Mouse (Mus musculus) spleen, postnatal 36 days (tissue): ENCODE measurements around the gene Itga7.
A peak's percentile ranks its signal among the peaks of the same experiment; 100 is the strongest.

Experiments used
- DNase-seq, 2 experiments: peaks; one replicate each; pipeline ENCODE4 v3.0.0; 2022; ENCODE audit warnings: low spot score in 2 of 2, mixed read lengths in 1 of 2

Gene Itga7

GRCm38 (mm10) chr10:128934997-128935787 is 1.6 kb downstream of the Itga7 start:
- no peak for DNase-seq

GRCm38 (mm10) chr10:128935826-128936440 is 2.3 kb downstream of the Itga7 start:
- DNase-seq: no peak

DNA sequence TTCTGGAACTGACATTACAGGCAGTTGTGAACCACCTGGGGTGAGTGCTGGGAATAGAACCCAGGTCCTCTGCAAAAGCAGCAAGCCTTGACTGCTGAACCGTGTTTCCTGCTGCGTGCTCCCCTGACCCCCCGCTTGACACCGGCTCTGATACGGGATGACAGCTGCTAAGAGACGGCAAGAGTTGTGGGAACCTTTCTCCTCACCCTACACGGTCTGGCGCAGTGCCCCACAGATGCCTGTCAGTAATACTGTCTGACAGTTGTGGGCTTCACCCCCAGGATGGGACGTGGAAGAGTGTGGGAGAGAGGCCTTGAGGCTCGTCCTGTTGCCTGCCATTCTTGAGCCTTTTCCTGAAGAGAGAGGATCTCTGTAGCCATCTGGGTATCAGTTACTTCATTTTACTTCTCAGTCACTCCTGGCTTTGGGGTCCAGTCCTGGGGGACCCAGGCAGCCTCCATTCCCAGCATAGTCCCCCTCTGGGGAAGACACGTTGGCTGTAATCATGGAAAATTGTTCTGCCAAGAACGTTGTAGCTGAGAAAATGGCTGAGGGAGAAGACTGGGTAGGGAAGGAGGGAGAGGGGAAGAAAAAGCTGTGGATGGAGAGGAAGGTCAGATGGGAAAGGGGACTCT is 4.3 kb downstream of the Itga7 start:
- no peak for DNase-seq

DNA sequence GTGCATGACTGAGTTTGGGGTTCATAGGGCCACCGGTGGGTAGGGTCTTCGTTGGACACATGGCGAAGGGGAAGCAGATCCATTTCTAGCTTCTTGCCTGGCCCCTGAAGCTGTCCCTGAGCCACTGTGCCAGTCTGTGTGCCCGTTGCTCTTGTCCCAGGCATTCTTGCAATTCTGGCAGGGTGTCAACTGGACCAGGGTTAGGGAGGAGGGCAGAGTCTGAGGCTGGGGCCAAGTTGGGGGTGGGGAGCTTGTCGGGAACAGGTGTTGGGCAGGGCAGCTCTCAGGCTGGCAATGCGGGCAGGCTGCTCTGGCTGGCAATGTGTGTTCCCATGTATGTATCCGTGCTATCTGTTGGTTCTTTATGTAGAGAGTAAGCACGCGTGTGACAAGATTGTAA is 4.8 kb downstream of the Itga7 start:
- no peak for DNase-seq

DNA sequence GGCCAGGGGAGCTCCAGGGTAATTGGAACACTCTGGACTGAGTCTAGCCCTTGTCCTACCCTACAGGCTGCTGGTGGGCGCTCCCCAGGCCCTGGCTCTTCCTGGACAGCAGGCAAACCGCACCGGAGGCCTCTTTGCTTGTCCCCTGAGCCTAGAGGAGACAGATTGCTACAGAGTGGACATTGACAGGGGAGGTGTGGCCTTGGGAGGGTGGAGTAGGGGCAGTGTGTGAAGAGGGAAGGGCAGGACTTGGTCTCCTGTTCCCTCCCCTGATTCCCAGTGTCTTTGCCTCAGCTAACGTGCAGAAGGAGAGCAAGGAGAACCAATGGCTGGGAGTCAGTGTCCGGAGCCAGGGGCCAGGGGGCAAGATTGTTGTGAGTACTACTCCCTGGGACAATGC is 5.4 kb downstream of the Itga7 start:
- DNase-seq: no peak

DNA sequence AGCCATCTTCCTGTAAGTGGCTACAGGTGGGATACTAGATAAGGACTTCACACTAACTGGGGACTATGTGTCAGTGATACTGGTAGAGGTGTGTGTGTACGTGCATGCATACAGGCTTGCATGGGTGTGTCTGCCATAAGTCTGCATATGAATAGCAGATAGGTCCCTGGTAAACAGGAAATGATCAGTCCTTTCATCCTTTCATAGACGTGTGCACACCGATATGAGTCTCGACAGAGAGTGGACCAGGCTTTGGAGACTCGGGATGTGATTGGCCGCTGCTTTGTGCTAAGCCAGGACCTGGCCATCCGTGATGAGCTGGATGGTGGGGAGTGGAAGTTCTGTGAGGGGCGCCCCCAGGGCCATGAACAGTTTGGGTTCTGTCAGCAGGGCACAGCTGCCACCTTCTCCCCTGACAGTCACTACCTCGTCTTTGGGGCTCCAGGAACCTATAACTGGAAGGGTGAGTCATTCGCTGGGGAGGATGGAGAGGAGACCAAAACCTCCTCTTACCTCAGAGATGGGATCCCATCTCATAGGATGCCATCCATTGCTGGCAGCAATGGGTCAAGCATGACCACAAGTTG is 7.0 kb downstream of the Itga7 start:
- no peak for DNase-seq

- DNase-seq: no peak
Observed at GRCm38 (mm10) chr10:128945675-128946074, 12.1 kb downstream of the Itga7 start.

GRCm38 (mm10) chr10:128947496-128947895 is 13.9 kb downstream of the Itga7 start:
- DNase-seq: no peak

- DNase-seq: no peak
Observed at GRCm38 (mm10) chr10:128950208-128950887, 16.7 kb downstream of the Itga7 start.

DNA sequence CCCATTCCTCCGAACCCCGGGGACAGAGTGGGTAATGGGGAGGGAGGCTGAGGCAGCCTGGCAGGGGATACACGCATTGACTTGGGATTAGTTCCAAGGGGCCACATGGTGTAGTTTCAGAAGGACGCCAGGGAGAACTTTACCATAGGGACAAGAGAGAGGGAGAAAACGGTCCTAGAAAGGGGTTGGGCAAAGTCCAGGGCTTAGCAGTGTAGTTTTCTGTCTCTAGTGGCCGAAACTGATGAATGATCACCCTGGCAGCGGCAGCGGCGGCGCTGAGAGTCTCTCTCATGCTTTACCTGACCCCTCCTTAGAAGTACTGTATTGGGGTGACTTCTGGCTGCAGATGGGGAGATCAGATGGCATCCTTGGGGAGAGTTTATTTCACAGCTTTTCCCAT is 24.7 kb downstream of the Itga7 start:
- no peak for DNase-seq

DNA sequence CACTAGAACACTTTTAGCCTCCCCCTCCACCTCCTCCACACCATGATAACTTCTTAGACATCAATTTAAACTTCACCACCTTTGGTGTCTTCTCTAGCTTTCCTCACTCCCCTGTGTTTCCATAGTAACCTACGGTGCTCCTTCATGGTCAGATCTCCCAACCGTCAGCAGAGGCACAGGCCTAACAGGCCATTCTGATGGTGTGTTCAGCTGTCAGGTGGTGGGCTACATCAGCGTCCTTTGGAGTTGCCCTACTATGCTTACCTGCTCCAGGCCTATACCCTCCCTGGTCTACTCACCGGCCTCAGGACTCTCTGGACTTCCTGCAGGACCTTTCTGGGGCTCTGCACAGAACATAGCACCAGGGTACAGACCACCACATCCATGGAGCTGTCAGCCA is 26.5 kb downstream of the Itga7 start:
- no peak for DNase-seq

DNA sequence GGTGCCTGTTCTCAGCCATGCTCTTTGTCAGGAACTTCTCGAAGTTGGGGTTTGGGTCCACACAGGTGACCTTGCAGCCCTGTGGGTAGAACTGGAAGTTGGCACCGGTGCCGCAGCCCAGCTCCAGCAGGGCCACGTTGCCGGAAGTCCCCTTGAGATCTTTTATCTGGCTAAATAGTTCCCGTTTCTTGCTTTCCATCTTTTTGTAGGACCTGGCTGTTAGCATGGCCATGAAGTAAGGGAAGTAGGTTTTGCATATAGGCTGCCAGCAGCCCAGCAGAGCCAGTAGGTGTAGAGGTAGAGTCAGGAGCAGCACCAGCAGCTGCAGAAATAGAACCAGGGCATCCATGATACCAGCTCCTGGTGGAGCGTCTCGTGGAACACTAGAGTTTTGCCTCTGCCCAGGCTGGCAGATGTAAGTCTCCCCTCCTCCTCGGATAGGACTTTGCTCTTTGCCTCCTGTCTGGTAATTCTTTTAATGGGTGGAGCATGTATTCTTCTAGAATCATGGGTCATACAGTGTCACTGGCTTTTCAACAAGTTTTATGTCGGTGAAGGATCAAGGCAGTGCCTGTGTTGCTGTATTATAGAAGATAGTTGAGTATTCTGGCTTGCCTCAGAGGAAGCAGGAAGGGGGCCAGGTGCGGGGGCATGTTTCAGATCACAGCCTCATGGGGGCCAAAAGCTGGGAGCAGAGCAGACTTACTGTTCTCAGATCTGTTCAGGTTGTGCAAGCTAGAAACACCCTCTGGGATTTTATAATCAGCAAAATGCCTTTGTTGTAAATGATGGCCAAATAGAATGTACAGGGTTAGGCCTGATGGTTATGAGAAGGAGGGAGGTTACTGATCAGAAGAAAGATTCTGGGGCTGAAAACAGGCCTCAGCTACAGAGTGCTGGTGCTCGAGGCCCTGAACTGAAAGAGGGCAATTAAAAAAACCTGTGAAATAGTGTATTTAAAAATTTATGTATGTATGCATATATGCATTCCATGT is 27.3 kb downstream of the Itga7 start, which contains the start of gene Mettl7b:
Gene Mettl7b (minus strand): TSS at position 399 of the 995 bp plus-strand sequence.
- DNase-seq: no peak

GRCm38 (mm10) chr10:128964961-128965360 is 31.3 kb downstream of the Itga7 start:
- no peak for DNase-seq

DNA sequence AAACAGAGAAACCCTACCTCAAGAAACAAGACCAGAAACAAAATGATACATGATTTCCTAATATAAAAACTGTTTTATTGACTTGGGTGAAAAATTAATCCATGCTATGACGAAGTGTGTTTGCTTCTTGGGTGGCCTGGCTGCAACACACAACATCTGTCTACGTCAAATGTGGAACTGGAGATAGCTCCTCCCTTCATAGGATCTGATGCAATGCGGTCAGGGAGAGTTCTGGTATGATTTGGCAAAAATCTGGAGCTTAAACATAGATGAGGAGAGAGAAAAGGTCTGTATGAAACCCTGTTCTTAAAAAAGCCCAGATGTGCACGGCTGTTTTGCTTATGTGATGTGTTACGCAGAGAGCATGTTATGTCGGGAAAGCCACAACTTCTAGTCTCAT is 32.3 kb downstream of the Itga7 start:
- no peak for DNase-seq

- no peak for DNase-seq
Observed at GRCm38 (mm10) chr10:128968341-128968749, 34.7 kb downstream of the Itga7 start.

DNA sequence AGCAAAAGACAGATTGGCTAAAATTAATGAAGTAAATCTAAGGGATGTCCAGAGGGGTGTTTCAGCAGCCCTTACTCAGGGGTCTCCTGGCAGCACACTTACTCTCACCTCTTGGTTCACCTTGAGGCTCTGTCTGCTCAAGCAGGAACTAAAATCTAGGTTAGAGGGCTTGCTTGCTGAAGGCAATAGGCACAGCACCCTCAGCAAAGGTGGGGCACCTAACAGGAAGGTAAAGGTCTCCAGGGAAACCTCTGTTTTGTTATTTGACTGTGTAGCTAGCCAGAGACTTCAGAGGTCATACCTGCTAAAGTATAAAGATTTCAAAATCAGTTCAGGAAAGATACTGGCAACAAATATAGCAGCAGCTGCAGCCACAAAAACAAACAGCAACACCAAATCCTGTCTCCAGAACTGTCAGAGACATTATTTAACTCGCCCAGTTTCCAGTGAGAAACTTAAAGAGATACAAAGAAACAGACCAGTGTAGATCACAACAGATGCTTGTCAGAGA is 37.2 kb downstream of the Itga7 start:
- no peak for DNase-seq

DNA sequence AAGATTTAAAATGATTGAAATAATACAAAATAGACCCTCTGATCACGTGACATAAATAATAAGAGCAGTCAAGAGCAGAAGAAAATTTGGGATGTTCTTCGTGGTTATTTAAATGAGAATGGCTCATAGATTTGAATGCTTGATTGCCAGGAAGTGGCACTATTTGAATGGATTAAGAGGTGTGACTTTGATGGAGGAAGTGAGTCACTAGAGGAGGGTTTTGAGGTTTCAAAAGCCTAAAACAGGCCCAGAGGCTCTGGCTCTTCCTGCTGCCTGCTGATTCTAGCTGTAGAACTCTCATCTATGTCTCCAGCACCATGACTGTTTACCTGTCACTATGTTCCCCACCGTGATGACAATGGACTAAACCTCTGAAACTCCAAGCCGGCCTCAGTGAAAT is 39.2 kb downstream of the Itga7 start:
- no peak for DNase-seq

- DNase-seq: no peak
Observed at GRCm38 (mm10) chr10:128976395-128976794, 42.8 kb downstream of the Itga7 start.

DNA sequence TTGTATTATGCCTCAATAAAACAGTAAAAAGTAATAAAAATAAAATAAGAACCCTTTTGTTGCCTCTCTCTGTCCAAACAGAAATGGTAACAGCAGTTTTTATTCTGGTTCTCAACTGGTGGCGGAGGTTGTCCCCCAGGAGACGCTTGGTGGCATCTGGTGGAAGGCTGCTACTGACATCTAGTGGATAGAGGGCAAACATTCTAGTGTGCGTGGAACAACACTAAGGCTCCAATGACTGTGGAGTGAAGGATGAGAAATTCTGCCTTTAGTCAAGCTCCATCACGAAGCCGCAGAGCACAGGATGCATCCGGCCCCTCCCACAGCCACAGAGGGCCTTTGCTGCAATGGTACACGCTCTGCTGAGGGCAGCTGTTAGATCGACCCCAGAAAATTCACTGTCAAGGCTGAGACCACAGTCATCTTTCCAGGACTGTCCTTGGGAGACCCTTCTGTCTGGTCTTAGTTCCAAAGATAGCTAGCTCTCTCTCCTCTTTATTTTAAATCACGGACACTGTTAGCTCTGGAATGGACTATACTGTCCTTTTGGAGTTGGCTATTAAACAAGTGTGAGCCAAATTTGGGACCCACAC is 44.0 kb downstream of the Itga7 start:
- peak in 1 of 2 experiments; percentile 3 for DNase-seq
